Comparison of ENCODE assay signal across 8 mouse cellular contexts in genomic region chr13:21169121-21169656, GRCm38 (mm10). TPM values are rescaled to one million over a fixed set of nuclear protein-coding genes. Genes with fewer than 3 reads are reported as not detected.
DNase-seq lines count a peak whose midpoint lies in the region; ATAC-seq lines count a peak whose summit lies in the region.

No protein-coding gene starts in this region.

- H3K27me3 ChIP-seq in erythroblast, embryonic 14.5 days (ENCODE audit: control insufficient read depth), result peaks cover 24% of the 10 kb centered on the region
- H3K27me3 ChIP-seq in neural tube, embryonic 14.5 days (ENCODE audit: control insufficient read depth, insufficient read depth, low read length), result no peaks in the 10 kb centered on the region

- peaks cover 65% of the 10 kb centered on the region for H3K4me1 ChIP-seq in erythroblast, embryonic 14.5 days (ENCODE audit: control insufficient read depth)
- H3K4me1 ChIP-seq in neural tube, embryonic 14.5 days (ENCODE audit: control insufficient read depth, insufficient read depth, low read length), result peaks cover 7% of the 10 kb centered on the region; the same call in 1 of the 2 replicates

- H3K4me3 ChIP-seq in erythroblast, embryonic 14.5 days (replicated peaks), result peak overlapping the region; percentile 80
- H3K4me3 ChIP-seq in neural tube, embryonic 14.5 days (ENCODE audit: low read depth, low read length), result peak overlapping the region; percentile 54

- no peak overlapping the region for H3K9ac ChIP-seq in neural tube, embryonic 14.5 days (replicated peaks; ENCODE audit: low read depth, low read length)

- 3% methylated on average over 14 of the region's 14 CpGs for WGBS in neural tube, embryonic 14.5 days

- H3K9me3 ChIP-seq in erythroblast, embryonic 14.5 days (ENCODE audit: control insufficient read depth, low read length), result no peaks in the 10 kb centered on the region
- no peaks in the 10 kb centered on the region for H3K9me3 ChIP-seq in neural tube, embryonic 14.5 days (ENCODE audit: control insufficient read depth, low read length)

- H3K36me3 ChIP-seq in erythroblast, embryonic 14.5 days (ENCODE audit: control insufficient read depth), result no peaks in the 10 kb centered on the region
- no peaks in the 10 kb centered on the region for H3K36me3 ChIP-seq in neural tube, embryonic 14.5 days (ENCODE audit: control insufficient read depth, insufficient read depth, low read length)

- peak overlapping the region; percentile 95 for H3K4me2 ChIP-seq in neural tube, embryonic 14.5 days (ENCODE audit: low read depth, low read length)

- DNase-seq in cerebellum, adult 9-10 months, result peak; percentile 51
- no peak for DNase-seq in cerebellum, postnatal 25 days
- DNase-seq in B cell, adult 2 months, result peak; percentile 26 to 32
- DNase-seq in kidney, postnatal 14 days, result peak; percentile 10
- DNase-seq in spleen, postnatal 4 days (ENCODE audit: low spot score in 2 of 2), result no peak
- DNase-seq in c-Kit-positive CD71-positive TER-119-positive erythroid progenitor cells, embryonic 14.5 days (ENCODE audit: low spot score), result no peak

- ATAC-seq in neural tube, embryonic 14.5 days (ENCODE audit: low read depth), result no peak

- H3K27ac ChIP-seq in neural tube, embryonic 14.5 days (ENCODE audit: low read depth, low read length), result no peak overlapping the region

RNA-seq across cellular contexts. Expression of gene Trim27, which starts 10.1 kb away (rescaled TPM):
- 7.6 and 8.7 TPM in 2 replicates for polyA plus RNA-seq in erythroblast, embryonic 14.5 days (2012)
- polyA plus RNA-seq in neural tube, embryonic 14.5 days (2014; fragmentation: Nextera tagmentation; extraction: Ambion mirVana), result 68.2 and 87.9 TPM in 2 replicates

RNA-seq across cellular contexts. Expression of gene Olfr1368, which starts 23.5 kb away (rescaled TPM):
- polyA plus RNA-seq in erythroblast, embryonic 14.5 days (2012), result not detected in 2 replicates
- polyA plus RNA-seq in neural tube, embryonic 14.5 days (2014; fragmentation: Nextera tagmentation; extraction: Ambion mirVana), result not detected in 2 replicates

RNA-seq across cellular contexts. Expression of gene Olfr263, which starts 39.8 kb away (rescaled TPM):
- polyA plus RNA-seq in erythroblast, embryonic 14.5 days (2012), result not detected in 2 replicates
- polyA plus RNA-seq in neural tube, embryonic 14.5 days (2014; fragmentation: Nextera tagmentation; extraction: Ambion mirVana), result not detected in 2 replicates

RNA-seq across cellular contexts. Expression of gene Olfr1369-ps1, which starts 57.9 kb away (rescaled TPM):
- not detected in 2 replicates for polyA plus RNA-seq in erythroblast, embryonic 14.5 days (2012)
- polyA plus RNA-seq in neural tube, embryonic 14.5 days (2014; fragmentation: Nextera tagmentation; extraction: Ambion mirVana), result not detected in 2 replicates

Comparison
In these comparisons a context has a peak if more than half of its experiments do, and no peak if none do; other contexts are left out.
1. DNase-seq: peak in cerebellum, adult 9-10 months (single experiment), B cell, adult 2 months (2 of 2) and kidney, postnatal 14 days (single experiment); none in cerebellum, postnatal 25 days (0 of 2), spleen, postnatal 4 days (0 of 2) and c-Kit-positive CD71-positive TER-119-positive erythroid progenitor cells, embryonic 14.5 days (single experiment).